Mouse (Mus musculus) intestine, embryonic 16.5 days (tissue): Measurements from ENCODE around the gene Ifi47. TPM values are rescaled to one million over a fixed set of nuclear protein-coding genes. Genes with fewer than 3 reads are reported as not detected.

Source experiments
- ATAC-seq: fragments of 200-750 bp; cut with Nextera tagmentation; 2 replicates; pipeline ENCODE4 v1.8.0; 2017; ENCODE audit warnings: moderate TSS enrichment, moderate library complexity
- H3K27ac ChIP-seq: fragments of 300-500 bp; sonication (generic); 2 replicates; pipeline ENCODE4 v1.5.1; 2014; ENCODE audit warnings: mild to moderate bottlenecking, low read length
- H3K27me3 ChIP-seq: fragments of 300-500 bp; sonication (generic); replicated peaks from 2 replicates; pipeline ENCODE4 v1.6.1; 2014; ENCODE audit warnings: low read length, control low read depth, mixed read lengths; ENCODE audit not compliant: control insufficient read depth, insufficient read depth
- H3K36me3 ChIP-seq: fragments of 300-500 bp; sonication (generic); 2 replicates; pipeline ENCODE4 v1.6.1; 2014; ENCODE audit warnings: low read length, control low read depth; ENCODE audit not compliant: control insufficient read depth, insufficient read depth
- H3K4me1 ChIP-seq: fragments of 300-500 bp; sonication (generic); 2 replicates; pipeline ENCODE4 v1.6.1; 2014; ENCODE audit warnings: low read length, control low read depth, mixed read lengths; ENCODE audit not compliant: control insufficient read depth, insufficient read depth
- H3K4me2 ChIP-seq: fragments of 300-500 bp; sonication (generic); 2 replicates; pipeline ENCODE4 v1.6.1; 2014; ENCODE audit warnings: low read depth, low read length, control low read depth
- H3K4me3 ChIP-seq: fragments of 300-500 bp; sonication (generic); 2 replicates; pipeline ENCODE4 v1.5.1; 2014; ENCODE audit warnings: mild to moderate bottlenecking, low read length
- H3K9ac ChIP-seq: fragments of 300-500 bp; sonication (generic); 2 replicates; pipeline ENCODE4 v1.6.1; 2014; ENCODE audit warnings: low read depth, low read length
- H3K9me3 ChIP-seq: fragments of 300-500 bp; sonication (generic); 2 replicates; pipeline ENCODE4 v1.6.1; 2016; ENCODE audit warnings: low read length, control low read depth; ENCODE audit not compliant: control insufficient read depth
- WGBS: fragments of 180-500 bp; shearing (Covaris S2); extraction: QIAGEN DNeasy Blood & Tissue Kit; methylation state at CpG from one replicate; pipeline ENCODE4 v1.1.7; 2014; 5-methylcytosine and 5-hydroxymethylcytosine counted together
- polyA plus RNA-seq: library from polyadenylated mRNA; unstranded; fragments of >200 nt; fragmentation: Nextera tagmentation; extraction: Ambion mirVana; gene quantifications from 2 replicates; pipeline ENCODE4 v1.2.1, GENCODE M21; 2015

The Ifi47 gene
- polyA plus RNA-seq, 1 experiment from 2014 or later, result 3.2 TPM

- Histone ChIP-seq H3K4me2 (no peak overlapping the region), H3K9ac (no peak overlapping the region), H3K9me3 (no peaks in the 10 kb centered on the region), H3K4me1 (no peaks in the 10 kb centered on the region), H3K4me3 (no peak overlapping the region), H3K27me3 (no peaks in the 10 kb centered on the region), H3K27ac (no peak overlapping the region), H3K36me3 (no peaks in the 10 kb centered on the region)
- no peak for ATAC-seq
- WGBS, result 48% methylated on average over 2 of the region's 2 CpGs
These were observed 37.8 kb downstream of the Ifi47 start for GRCm38 (mm10) chr11:49114158-49114557.

- Histone ChIP-seq H3K36me3 (no peaks in the 10 kb centered on the region), H3K9me3 (no peaks in the 10 kb centered on the region), H3K27ac (no peak within 1 kb of the TSS), H3K9ac (no peak within 1 kb of the TSS), H3K4me3 (no peak within 1 kb of the TSS), H3K4me2 (no peak within 1 kb of the TSS), H3K27me3 (no peaks in the 10 kb centered on the region), H3K4me1 (no peaks in the 10 kb centered on the region)
- ATAC-seq, result no peak
These were observed 38.4 kb downstream of the Ifi47 start, which contains the start of gene Olfr1396 for GRCm38 (mm10) chr11:49114774-49115173. Gene Olfr1396 (minus strand): TSS chr11:49114874.

GRCm38 (mm10) chr11:49119635-49120034 lies 43.2 kb downstream of the Ifi47 start:
- ATAC-seq, result no peak
- Histone ChIP-seq H3K27ac (no peak overlapping the region), H3K9me3 (no peaks in the 10 kb centered on the region), H3K4me3 (no peak overlapping the region), H3K4me2 (no peak overlapping the region), H3K36me3 (no peaks in the 10 kb centered on the region), H3K27me3 (no peaks in the 10 kb centered on the region), H3K9ac (no peak overlapping the region), H3K4me1 (no peaks in the 10 kb centered on the region)
- 79% methylated on average over 3 of the region's 3 CpGs for WGBS

GRCm38 (mm10) chr11:49124169-49124568 lies 47.8 kb downstream of the Ifi47 start:
- Histone ChIP-seq H3K9me3 (no peaks in the 10 kb centered on the region), H3K4me3 (no peak overlapping the region), H3K4me1 (0 out of 2 replicates have a peak, but pooled peaks cover 2% of the 10 kb centered on the region), H3K27ac (no peak overlapping the region), H3K4me2 (no peak overlapping the region), H3K36me3 (no peaks in the 10 kb centered on the region), H3K9ac (no peak overlapping the region), H3K27me3 (no peaks in the 10 kb centered on the region)
- ATAC-seq, result no peak
- 89% methylated on average over 2 of the region's 2 CpGs for WGBS

- no peaks in the 10 kb centered on the region for H3K4me1 ChIP-seq
- no peaks in the 10 kb centered on the region for H3K27me3 ChIP-seq
- no peak within 1 kb of the TSS for H3K4me3 ChIP-seq
- no peak within 1 kb of the TSS for H3K27ac ChIP-seq
- 89% methylated on average over 6 of the region's 6 CpGs for WGBS
- H3K36me3 ChIP-seq, result no peaks in the 10 kb centered on the region
- H3K4me2 ChIP-seq, result no peak within 1 kb of the TSS
- ATAC-seq, result no peak
- H3K9me3 ChIP-seq, result no peaks in the 10 kb centered on the region
- no peak within 1 kb of the TSS for H3K9ac ChIP-seq
These were observed 65.6 kb downstream of the Ifi47 start, which contains the start of gene Olfr1395 for GRCm38 (mm10) chr11:49141974-49142373. Gene Olfr1395 (plus strand): TSS chr11:49142274.

Other genes with a start within 250 kb of the Ifi47 start
- gene Gm12184, start 249.9 kb upstream of the Ifi47 start, polyA plus RNA-seq, result 1.3 and 1.4 TPM in 2 replicates
- 15.6 and 15.8 TPM in 2 replicates for gene Irgm1, start 204.9 kb upstream of the Ifi47 start, polyA plus RNA-seq
- 0.28 and 0.37 TPM in 2 replicates for gene Gm5431, start 174.4 kb upstream of the Ifi47 start, polyA plus RNA-seq
- 3.5 and 4.6 TPM in 2 replicates for gene Psme2b, start 130.4 kb upstream of the Ifi47 start, polyA plus RNA-seq
- 0.10 TPM in 1 of 2 replicates, not detected in the other for gene Olfr56, start 97.7 kb upstream of the Ifi47 start, polyA plus RNA-seq
- gene 9930111J21Rik1, start 97.2 kb upstream of the Ifi47 start, polyA plus RNA-seq, result 0.70 and 1.1 TPM in 2 replicates
- not detected in 2 replicates for gene Gm12185, start 84.4 kb upstream of the Ifi47 start, polyA plus RNA-seq
- 1.9 and 2.1 TPM in 2 replicates for gene Tgtp1, start 82.4 kb upstream of the Ifi47 start, polyA plus RNA-seq
- gene 9930111J21Rik2, start 25.3 kb upstream of the Ifi47 start, polyA plus RNA-seq, result 0.65 and 0.87 TPM in 2 replicates
- gene Tgtp2, start 12.4 kb upstream of the Ifi47 start, polyA plus RNA-seq, result 0.86 and 1.0 TPM in 2 replicates
- gene Olfr1396, start 38.3 kb downstream of the Ifi47 start, polyA plus RNA-seq, result not detected in 2 replicates
- not detected in 2 replicates for gene Olfr1395, start 65.7 kb downstream of the Ifi47 start, polyA plus RNA-seq
- not detected in 2 replicates for gene Olfr1394, start 77.8 kb downstream of the Ifi47 start, polyA plus RNA-seq
- gene Btnl9, start 110.6 kb downstream of the Ifi47 start, polyA plus RNA-seq, result 1.6 TPM in 2 replicates
- gene Zfp62, start 126.7 kb downstream of the Ifi47 start, polyA plus RNA-seq, result 20.7 and 23.1 TPM in 2 replicates
- 62.4 and 65.8 TPM in 2 replicates for gene Mgat1, start 167.6 kb downstream of the Ifi47 start, polyA plus RNA-seq
- gene Olfr1393, start 201.7 kb downstream of the Ifi47 start, polyA plus RNA-seq, result 0.13 TPM in 1 of 2 replicates, not detected in the other
- not detected in 2 replicates for gene Olfr1392, start 208.7 kb downstream of the Ifi47 start, polyA plus RNA-seq
- gene Olfr10, start 228.2 kb downstream of the Ifi47 start, polyA plus RNA-seq, result not detected in 2 replicates
- gene Olfr1391, start 246.2 kb downstream of the Ifi47 start, polyA plus RNA-seq, result not detected in 2 replicates